Mouse (Mus musculus) mouse embryonic stem cell (cell line): ENCODE data around the gene Kcnc4.

Experiments
- in situ Hi-C, 2 experiments: fragments of 300-500 bp; cut with MboI; formaldehyde crosslinking; loops; 1 replicate in 1 of 2; 3 replicates in 1 of 2; pipeline ENCODE4 v1.14.3; 2019 to 2020; ENCODE audit warnings: low sequenced_read_pairs in 2 of 2, low pct_unique_long_range_greater_than_20kb in 1 of 2, mixed read lengths in 1 of 2; ENCODE audit not compliant: unreplicated experiment in 1 of 2

Gene Kcnc4

GRCm38 (mm10) chr3:107413093-107413492, 46.3 kb downstream of the Kcnc4 start:
- in situ Hi-C loops: no loop called here

- in situ Hi-C loops: no loop called here
Observed at GRCm38 (mm10) chr3:107412509-107412908, 46.8 kb downstream of the Kcnc4 start.

- in situ Hi-C loops: no loop called here
Observed at GRCm38 (mm10) chr3:107411669-107412068, 47.7 kb downstream of the Kcnc4 start.

- in situ Hi-C loops: no loop called here
Observed at GRCm38 (mm10) chr3:107401401-107401800, 58.0 kb downstream of the Kcnc4 start.

GRCm38 (mm10) chr3:107399991-107400640, 59.2 kb downstream of the Kcnc4 start:
- in situ Hi-C loops: no loop called here

GRCm38 (mm10) chr3:107391198-107391597, 68.2 kb downstream of the Kcnc4 start:
- in situ Hi-C loops: no loop called here
